Mouse (Mus musculus) G1E (cell line): ENCODE measurements around the gene Efcab3.

ENCODE experiments used
- CTCF ChIP-seq: IDR thresholded peaks from 2 replicates; pipeline ENCODE4 v1.5.1; 2012; ENCODE audit warnings: low read depth, low read length, inconsistent platforms, mixed read lengths
- GATA1 ChIP-seq: IDR thresholded peaks from 2 replicates; pipeline ENCODE4 v1.6.1; 2012; ENCODE audit warnings: borderline replicate concordance, low read length, inconsistent platforms, mixed read lengths
- POLR2AphosphoS5 ChIP-seq: IDR thresholded peaks from 2 replicates; pipeline ENCODE4 v1.6.1; 2012; ENCODE audit warnings: low read depth, low read length, inconsistent platforms; ENCODE audit not compliant: insufficient replicate concordance
- TAL1 ChIP-seq: conservative IDR thresholded peaks from 2 replicates; pipeline ENCODE4 v1.6.1; 2012; ENCODE audit warnings: low read depth, low read length, inconsistent platforms, mixed read lengths

- TF ChIP-seq GATA1: no peak
- no peak for TF ChIP-seq TAL1
- TF ChIP-seq CTCF: no peak
- no peak for TF ChIP-seq POLR2AphosphoS5
Measured at GRCm38 (mm10) chr11:105155915-105156314, 92.5 kb downstream of the Efcab3 start.
